Mouse (Mus musculus): Measurements from ENCODE around the gene Slc25a19.

The Slc25a19 gene

DNA sequence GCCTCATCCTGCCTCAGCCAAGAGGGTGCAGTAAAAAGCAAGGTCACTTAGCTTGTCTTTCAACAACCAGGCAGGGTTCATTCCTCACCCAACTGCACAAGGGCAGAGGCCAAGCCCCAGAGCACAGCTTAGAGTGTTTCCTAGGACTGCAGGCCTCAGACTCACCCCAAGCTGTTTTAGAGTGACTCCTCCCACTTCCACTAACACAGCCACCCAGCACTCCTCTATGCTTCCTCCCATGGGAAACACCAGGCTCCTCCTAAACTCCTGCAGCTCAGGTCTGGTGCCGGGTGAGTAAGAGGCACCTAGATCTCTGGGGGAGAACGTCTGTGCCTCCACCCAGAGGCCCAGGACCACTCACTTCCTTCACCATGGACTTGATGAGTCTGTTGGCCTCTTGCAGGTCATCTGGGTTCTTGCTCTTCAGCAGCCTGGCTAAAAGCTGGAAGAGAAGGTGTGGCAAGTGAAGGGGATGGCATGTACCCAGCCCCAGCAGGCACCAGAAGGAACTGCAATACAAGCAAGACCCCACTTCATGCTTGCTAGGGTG lies 37.5 kb downstream of the Slc25a19 start:
- DNase-seq = no peak

GRCm38 (mm10) chr11:115587984-115588383 lies 40.1 kb downstream of the Slc25a19 start:
- no peak for DNase-seq

GRCm38 (mm10) chr11:115586403-115586802 lies 41.7 kb downstream of the Slc25a19 start:
- no peak for DNase-seq

GRCm38 (mm10) chr11:115585573-115586100 lies 42.5 kb downstream of the Slc25a19 start:
- no peak for DNase-seq

GRCm38 (mm10) chr11:115584376-115585073 lies 43.6 kb downstream of the Slc25a19 start:
- DNase-seq = no peak

- no peak for DNase-seq
Observed at GRCm38 (mm10) chr11:115582913-115583606, 45.0 kb downstream of the Slc25a19 start.

- DNase-seq = no peak
Observed at GRCm38 (mm10) chr11:115579080-115579479, 49.0 kb downstream of the Slc25a19 start.

GRCm38 (mm10) chr11:115564961-115565360 lies 63.1 kb downstream of the Slc25a19 start:
- DNase-seq = no peak

All from right cerebral cortex, postnatal 14 days (tissue).